Mouse (Mus musculus): ENCODE results near the gene Kcnab2. TPM values are rescaled to one million over a fixed set of nuclear protein-coding genes. Genes with fewer than 3 reads are reported as not detected.

The Kcnab2 gene
- polyA plus RNA-seq, 1 experiment from 2014 or later: 2.7 TPM

DNA sequence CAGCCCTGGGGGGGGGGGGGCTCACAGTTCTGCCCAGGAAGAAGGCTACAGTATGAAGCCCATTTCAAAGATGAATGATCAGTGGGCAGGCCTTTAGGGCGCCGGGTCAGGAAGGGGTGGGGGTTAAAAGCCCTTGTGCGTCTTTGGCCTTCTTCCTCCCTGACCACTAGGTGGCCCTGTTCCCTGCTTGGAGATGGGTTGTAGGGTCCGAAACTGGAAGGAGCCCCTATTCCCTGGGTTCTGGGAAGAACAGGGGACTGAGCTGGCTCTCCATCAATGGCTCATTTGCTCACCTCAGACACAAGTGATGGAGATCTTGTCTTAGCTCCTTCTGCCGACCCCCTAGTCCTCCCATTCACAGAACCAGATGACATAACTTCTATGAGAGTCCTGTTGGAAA, 134.4 kb downstream of the Kcnab2 start:
- H3K4me3 ChIP-seq (ENCODE audit: control insufficient read depth in 1 of 2, insufficient read depth in 1 of 2, low read depth in 1 of 2, low read length in 2 of 2): no peak overlapping the region
- no peak for ATAC-seq (ENCODE audit: insufficient number of reproducible peaks, insufficient read depth, low FRiP score, low read depth)
- H3K4me1 ChIP-seq (ENCODE audit: control insufficient read depth in 2 of 2, insufficient read depth in 2 of 2, low read length in 2 of 2): peaks cover 8 to 21% of the 10 kb centered on the region in 2 experiments
- peaks cover 62% of the 10 kb centered on the region for H3K27me3 ChIP-seq (ENCODE audit: control insufficient read depth, insufficient read depth, low read length)
- no peaks in the 10 kb centered on the region for H3K9me3 ChIP-seq (ENCODE audit: control insufficient read depth, low read length)
- WGBS: 11% methylated on average over 5 of the region's 5 CpGs
- no peak overlapping the region for H3K4me2 ChIP-seq (ENCODE audit: low read length)
- H3K36me3 ChIP-seq (ENCODE audit: control insufficient read depth, insufficient read depth, low read length): no peaks in the 10 kb centered on the region
- no peak overlapping the region for H3K9ac ChIP-seq (ENCODE audit: low read length)
- no peak overlapping the region for H3K27ac ChIP-seq (replicated peaks in 1 of 2; ENCODE audit: control insufficient read depth in 1 of 2, insufficient read depth in 1 of 2, low read depth in 2 of 2, low read length in 2 of 2)

Other genes starting within 250 kb of the Kcnab2 start
- gene Gpr153, start 203.6 kb downstream of the Kcnab2 start, polyA plus RNA-seq (2014; fragmentation: Nextera tagmentation; extraction: Ambion mirVana): 14.0 and 18.2 TPM in 2 replicates
- gene Hes3, start 186.2 kb downstream of the Kcnab2 start, polyA plus RNA-seq (2014; fragmentation: Nextera tagmentation; extraction: Ambion mirVana): not detected in 2 replicates
- 19.4 and 20.3 TPM in 2 replicates for gene Icmt, start 180.6 kb downstream of the Kcnab2 start, polyA plus RNA-seq (2014; fragmentation: Nextera tagmentation; extraction: Ambion mirVana)
- gene Rnf207, start 158.9 kb downstream of the Kcnab2 start, polyA plus RNA-seq (2014; fragmentation: Nextera tagmentation; extraction: Ambion mirVana): 74.9 and 77.5 TPM in 2 replicates
- 261 and 276 TPM in 2 replicates for gene Rpl22, start 152.1 kb downstream of the Kcnab2 start, polyA plus RNA-seq (2014; fragmentation: Nextera tagmentation; extraction: Ambion mirVana)
- gene Chd5, start 139.2 kb downstream of the Kcnab2 start, polyA plus RNA-seq (2014; fragmentation: Nextera tagmentation; extraction: Ambion mirVana): 0.03 TPM in 1 of 2 replicates, not detected in the other
- 1.1 and 1.5 TPM in 2 replicates for gene Nphp4, start 1.2 kb downstream of the Kcnab2 start, polyA plus RNA-seq (2014; fragmentation: Nextera tagmentation; extraction: Ambion mirVana)

Data from heart, embryonic 14.5 days (tissue).